In the genomic region with DNA sequence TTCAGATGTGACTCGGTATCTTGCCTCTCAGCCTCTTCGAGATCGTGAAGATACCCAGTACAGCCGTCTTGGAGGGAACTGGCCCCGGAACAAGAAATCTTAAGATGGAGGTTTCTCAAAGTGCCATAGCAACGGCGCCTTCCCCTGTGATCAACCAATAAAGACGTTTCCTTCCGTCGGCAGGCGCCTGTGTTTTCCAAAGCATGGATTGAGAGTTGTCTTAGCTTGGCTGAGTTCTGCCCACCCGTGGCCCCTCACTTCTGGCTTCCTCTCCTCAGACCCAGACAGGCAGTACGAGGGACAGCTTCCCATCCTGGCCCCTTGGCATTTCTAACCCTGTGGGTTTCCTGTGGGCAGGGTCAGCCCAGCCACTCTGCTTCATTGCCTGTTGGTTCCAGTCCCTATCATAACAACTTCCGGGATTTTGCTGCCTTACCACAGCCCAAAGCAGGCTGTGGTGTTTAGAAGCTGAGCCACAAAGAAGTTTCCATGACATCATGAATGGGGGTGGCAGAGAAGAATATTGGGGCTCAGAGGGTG, we compare ENCODE assay signal across 9 mouse cellular contexts. TPM values are rescaled to one million over a fixed set of nuclear protein-coding genes. Genes with fewer than 3 reads are reported as not detected.
DNase-seq lines count a peak whose midpoint lies in the region; ATAC-seq and TF ChIP-seq lines count a peak whose summit lies in the region.
"Had no signal": no experiment of that assay in that cellular context is flagged by ENCODE, and none has a peak within 500 bp of the region (broad histone marks: within the 10 kb centered on the region; RNA-seq: fewer than 3 reads in every experiment).

No protein-coding gene starts in this region.

- WGBS in liver, postnatal 0 days (ENCODE audit: insufficient replicate concordance) = 8% methylated on average over 14 of the region's 14 CpGs
- 65% methylated on average over 14 of the region's 14 CpGs for WGBS in midbrain, embryonic 10.5 days

- H3K9ac ChIP-seq in liver, postnatal 0 days (replicated peaks) = no peak overlapping the region
- H3K9ac ChIP-seq: midbrain, embryonic 12.5 days had no signal

- no peak for TF ChIP-seq EP300 in liver, postnatal 0 days (IDR thresholded peaks at IDR 0.05; ENCODE audit: low read depth)

- H3K4me2 ChIP-seq in liver, postnatal 0 days (ENCODE audit: low read depth, low read length) = peak overlapping the region; percentile 62
- H3K4me2 ChIP-seq: midbrain, embryonic 12.5 days had no signal

- no peak for TF ChIP-seq CTCF in liver, postnatal 0 days (IDR thresholded peaks at IDR 0.05; ENCODE audit: low read depth)

- no peaks in the 10 kb centered on the region for H3K36me3 ChIP-seq in liver, postnatal 0 days (replicated peaks; ENCODE audit: insufficient read depth, low read length)
- H3K36me3 ChIP-seq in splenic B cell, adult 2 months (ENCODE audit: control insufficient read depth, insufficient read depth, low read length, poor library complexity, severe bottlenecking) = no peaks in the 10 kb centered on the region
- H3K36me3 ChIP-seq in midbrain, embryonic 10.5 days = no peaks in the 10 kb centered on the region
- H3K36me3 ChIP-seq: midbrain, embryonic 12.5 days had no signal

- 0 out of 2 replicates have a peak, but pooled peaks cover 3% of the 10 kb centered on the region for H3K4me1 ChIP-seq in liver, postnatal 0 days (ENCODE audit: insufficient read depth)
- H3K4me1 ChIP-seq in midbrain, embryonic 10.5 days = peaks cover 8% of the 10 kb centered on the region
- H3K4me1 ChIP-seq: midbrain, embryonic 12.5 days had no signal

- peak; percentile 7 for DNase-seq in kidney, postnatal 14 days
- DNase-seq in kidney, postnatal 10 days = no peak
- peak; percentile 18 to 52 for DNase-seq in heart, adult 9 months (ENCODE audit: low spot score in 2 of 2)
- peak; percentile 71 for DNase-seq in liver, postnatal 0 days
- peak; percentile 96 for DNase-seq in splenic B cell, adult 2 months (ENCODE audit: low read depth, low spot score)
- DNase-seq in layer of hippocampus, adult 8-10 months (ENCODE audit: low spot score in 2 of 2) = no peak
- no peak for DNase-seq in layer of hippocampus, postnatal 14 days (ENCODE audit: low spot score in 2 of 2)
- DNase-seq in midbrain, embryonic 10.5 days (ENCODE audit: low spot score) = no peak

- no peaks in the 10 kb centered on the region for H3K9me3 ChIP-seq in liver, postnatal 0 days (ENCODE audit: low read length)
- H3K9me3 ChIP-seq in midbrain, embryonic 10.5 days (replicated peaks) = no peaks in the 10 kb centered on the region
- H3K9me3 ChIP-seq: midbrain, embryonic 12.5 days had no signal

- peak overlapping the region; percentile 26 for H3K4me3 ChIP-seq in liver, postnatal 0 days (ENCODE audit: low read depth, low read length)
- H3K4me3 ChIP-seq in midbrain, embryonic 10.5 days = no peak overlapping the region
- H3K4me3 ChIP-seq: midbrain, embryonic 12.5 days had no signal

- H3K27me3 ChIP-seq in liver, postnatal 0 days (ENCODE audit: insufficient read depth, low read length) = no peaks in the 10 kb centered on the region
- no peaks in the 10 kb centered on the region for H3K27me3 ChIP-seq in splenic B cell, adult 2 months (ENCODE audit: control insufficient read depth, insufficient read depth, low read length, poor library complexity, severe bottlenecking)
- H3K27me3 ChIP-seq in midbrain, embryonic 10.5 days (ENCODE audit: low read depth, poor library complexity, severe bottlenecking) = 0 out of 2 replicates have a peak, but pooled peaks cover 5% of the 10 kb centered on the region
- H3K27me3 ChIP-seq: midbrain, embryonic 12.5 days had no signal

- H3K27ac ChIP-seq in liver, postnatal 0 days (ENCODE audit: low read depth) = peak overlapping the region; percentile 80
- H3K27ac ChIP-seq in midbrain, embryonic 10.5 days (replicated peaks) = no peak overlapping the region
- H3K27ac ChIP-seq: midbrain, embryonic 12.5 days had no signal

- ATAC-seq in liver, postnatal 0 days = peak; percentile 83

RNA-seq across cellular contexts. Expression of gene Cd3d, which starts 4.7 kb away (rescaled TPM):
- polyA plus RNA-seq in liver, postnatal 0 days (2015; fragmentation: Nextera tagmentation; extraction: Ambion mirVana) = 0.17 and 0.46 TPM in 2 replicates
- not detected for total RNA-seq in layer of hippocampus, adult 8-10 months (2022)
- not detected for total RNA-seq in layer of hippocampus, postnatal 14 days (2021)
- polyA plus RNA-seq in midbrain, embryonic 10.5 days (2016; fragmentation: Nextera tagmentation; extraction: Ambion mirVana) = not detected in 2 replicates
- polyA plus RNA-seq: midbrain, embryonic 12.5 days had no signal

RNA-seq across cellular contexts. Expression of gene Cd3g, which starts 6.1 kb away (rescaled TPM):
- polyA plus RNA-seq in liver, postnatal 0 days (2015; fragmentation: Nextera tagmentation; extraction: Ambion mirVana) = 1.8 and 2.2 TPM in 2 replicates
- under 1 TPM in 2 of 4 experiments, not detected in 2; 0.38 to 0.43 TPM for total RNA-seq in layer of hippocampus, adult 8-10 months (2022)
- total RNA-seq in layer of hippocampus, postnatal 14 days (2021) = not detected
- not detected in 2 replicates for polyA plus RNA-seq in midbrain, embryonic 10.5 days (2016; fragmentation: Nextera tagmentation; extraction: Ambion mirVana)
- polyA plus RNA-seq: midbrain, embryonic 12.5 days had no signal

RNA-seq across cellular contexts. Expression of gene Ube4a, which starts 20.9 kb away (rescaled TPM):
- 7.5 and 7.9 TPM in 2 replicates for polyA plus RNA-seq in liver, postnatal 0 days (2015; fragmentation: Nextera tagmentation; extraction: Ambion mirVana)
- total RNA-seq in layer of hippocampus, adult 8-10 months (2022) = 10 to 100 TPM; 69.7 to 84.9 (median 72.3) TPM
- 10 to 100 TPM; 90.6 to 91.6 TPM for total RNA-seq in layer of hippocampus, postnatal 14 days (2021)
- polyA plus RNA-seq in midbrain, embryonic 10.5 days (2016; fragmentation: Nextera tagmentation; extraction: Ambion mirVana) = 24.2 and 26.8 TPM in 2 replicates

RNA-seq across cellular contexts. Expression of gene Cd3e, which starts 23.1 kb away (rescaled TPM):
- not detected in 2 replicates for polyA plus RNA-seq in liver, postnatal 0 days (2015; fragmentation: Nextera tagmentation; extraction: Ambion mirVana)
- total RNA-seq in layer of hippocampus, adult 8-10 months (2022) = under 1 TPM in 2 of 4 experiments, not detected in 2; 0.27 to 0.33 TPM
- total RNA-seq in layer of hippocampus, postnatal 14 days (2021) = not detected
- not detected in 2 replicates for polyA plus RNA-seq in midbrain, embryonic 10.5 days (2016; fragmentation: Nextera tagmentation; extraction: Ambion mirVana)
- polyA plus RNA-seq: midbrain, embryonic 12.5 days had no signal

RNA-seq across cellular contexts. Expression of gene Mpzl2, which starts 53.3 kb away (rescaled TPM):
- 13.7 and 15.7 TPM in 2 replicates for polyA plus RNA-seq in liver, postnatal 0 days (2015; fragmentation: Nextera tagmentation; extraction: Ambion mirVana)
- total RNA-seq in layer of hippocampus, adult 8-10 months (2022) = 1 to 10 TPM; 1.3 TPM
- under 1 TPM; 0.36 to 0.53 TPM for total RNA-seq in layer of hippocampus, postnatal 14 days (2021)
- polyA plus RNA-seq in midbrain, embryonic 10.5 days (2016; fragmentation: Nextera tagmentation; extraction: Ambion mirVana) = 0.87 and 1.0 TPM in 2 replicates

Comparison
In these comparisons a context has a peak if more than half of its experiments do, and no peak if none do; other contexts are left out.
1. DNase-seq: peak in kidney, postnatal 14 days (single experiment), heart, adult 9 months (2 of 2), liver, postnatal 0 days (single experiment) and splenic B cell, adult 2 months (single experiment); none in kidney, postnatal 10 days (single experiment), layer of hippocampus, adult 8-10 months (0 of 2), layer of hippocampus, postnatal 14 days (0 of 2) and midbrain, embryonic 10.5 days (single experiment).